In the genomic region with DNA sequence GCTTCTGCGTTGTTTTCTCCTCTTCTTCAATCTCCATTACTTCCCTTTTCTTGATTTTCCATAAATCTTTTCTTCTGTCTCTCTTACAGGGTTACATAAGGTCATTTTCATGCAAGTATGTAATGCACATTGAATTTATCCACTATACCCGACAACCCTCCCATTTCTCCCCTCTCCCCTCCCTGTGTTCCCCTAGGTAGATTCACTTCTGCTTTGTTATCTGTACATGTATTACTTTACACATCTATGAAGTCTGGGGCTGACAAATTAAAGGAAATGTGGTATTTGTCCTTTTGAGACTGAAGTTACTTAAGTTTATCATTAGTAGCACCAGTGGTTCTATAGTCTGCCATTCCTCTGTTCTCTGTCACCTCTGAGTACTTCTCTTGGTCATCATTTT, we compare ENCODE assay signal across 33 mouse cellular contexts. TPM values are rescaled to one million over a fixed set of nuclear protein-coding genes. Genes with fewer than 3 reads are reported as not detected.
"Had no signal": no experiment of that assay in that cellular context is flagged by ENCODE, and none has a peak within 500 bp of the region (broad histone marks: within the 10 kb centered on the region; RNA-seq: fewer than 3 reads in every experiment).

No protein-coding gene starts in this region.

- DNase-seq: left cerebral cortex, postnatal 4 days; liver; liver, embryonic 13.5 days; liver, postnatal 0 days; lung, adult 18-20 months; lung, adult 2 months; lung, embryonic 14.5 days; lung, postnatal 10 days; lung, postnatal 14 days; lung, postnatal 36 days; lung, postnatal 4 days; midbrain, embryonic 14.5 days had no signal

- ATAC-seq: liver, embryonic 12.5 days; liver, postnatal 0 days; lung, postnatal 0 days; midbrain, embryonic 13.5 days; midbrain, embryonic 15.5 days; midbrain, embryonic 16.5 days had no signal

- H3K27ac ChIP-seq: limb, embryonic 10.5 days; limb, embryonic 12.5 days; limb, embryonic 13.5 days; limb, embryonic 15.5 days; liver, embryonic 12.5 days; liver, embryonic 13.5 days; liver, embryonic 14.5 days; liver, embryonic 15.5 days; lung, embryonic 15.5 days; macrophage; midbrain, embryonic 10.5 days; midbrain, embryonic 12.5 days; midbrain, embryonic 13.5 days; midbrain, embryonic 15.5 days; neural tube, embryonic 12.5 days; neural tube, embryonic 13.5 days had no signal

- H3K4me3 ChIP-seq: limb, embryonic 10.5 days; limb, embryonic 12.5 days; limb, embryonic 13.5 days; limb, embryonic 15.5 days; liver, embryonic 12.5 days; liver, embryonic 13.5 days; liver, embryonic 15.5 days; lung, embryonic 15.5 days; megakaryocyte, embryonic 14.5 days; midbrain, embryonic 10.5 days; midbrain, embryonic 12.5 days; midbrain, embryonic 13.5 days; midbrain, embryonic 15.5 days; myocyte; neural tube, embryonic 12.5 days; neural tube, embryonic 13.5 days had no signal

RNA-seq across cellular contexts. Expression of a gene that starts 18.2 kb away (rescaled TPM):
- total RNA-seq: megakaryocyte, adult 5-6 weeks; megakaryocyte-erythroid progenitor cell, adult 5-6 weeks had no signal
